Mouse (Mus musculus): ENCODE data around the gene Fcgr3. TPM values are rescaled to one million over a fixed set of nuclear protein-coding genes. Genes with fewer than 3 reads are reported as not detected.

Fcgr3 gene
- polyA plus RNA-seq, 1 experiment from 2014 or later = 7.2 TPM

GRCm38 (mm10) chr1:171031752-171032151 lies 33.0 kb downstream of the Fcgr3 start:
- H3K4me3 ChIP-seq = no peak overlapping the region
- 85% methylated on average over 3 of the region's 3 CpGs for WGBS
- no peak overlapping the region for H3K9ac ChIP-seq
- H3K4me1 ChIP-seq = peaks cover 19% of the 10 kb centered on the region; the same call in 1 of the 2 replicates
- H3K4me2 ChIP-seq (replicated peaks) = no peak overlapping the region
- no peaks in the 10 kb centered on the region for H3K36me3 ChIP-seq
- ATAC-seq (ENCODE audit: low FRiP score) = no peak
- H3K27me3 ChIP-seq = peaks cover 49% of the 10 kb centered on the region
- no peaks in the 10 kb centered on the region for H3K9me3 ChIP-seq (replicated peaks)
- no peak overlapping the region for H3K27ac ChIP-seq

GRCm38 (mm10) chr1:171019311-171019950 lies 45.3 kb downstream of the Fcgr3 start:
- WGBS = 77% methylated on average over 7 of the region's 7 CpGs
- Histone ChIP-seq H3K9ac (no peak overlapping the region), H3K27me3 (no peaks in the 10 kb centered on the region)

GRCm38 (mm10) chr1:171018737-171019136 lies 46.0 kb downstream of the Fcgr3 start, which contains the start of gene Fcgr4:
TSS of gene Fcgr4 (plus strand) at chr1:171018920.
- H3K27ac ChIP-seq = no peak within 1 kb of the TSS
- H3K4me1 ChIP-seq = no peaks in the 10 kb centered on the region
- no peak within 1 kb of the TSS for H3K4me3 ChIP-seq
- ATAC-seq (ENCODE audit: low FRiP score) = no peak
- H3K4me2 ChIP-seq (replicated peaks) = no peak within 1 kb of the TSS
- H3K36me3 ChIP-seq = no peaks in the 10 kb centered on the region
- no peaks in the 10 kb centered on the region for H3K27me3 ChIP-seq
- H3K9me3 ChIP-seq (replicated peaks) = no peaks in the 10 kb centered on the region
- H3K9ac ChIP-seq = no peak within 1 kb of the TSS
- WGBS = 79% methylated on average over 2 of the region's 2 CpGs

More at GRCm38 (mm10) chr1:171019311-171019950, 45.3 kb downstream of the Fcgr3 start:
- Histone ChIP-seq H3K4me2 (replicated peaks) (no peak overlapping the region), H3K36me3 (no peaks in the 10 kb centered on the region), H3K9me3 (replicated peaks) (no peaks in the 10 kb centered on the region), H3K4me1 (no peaks in the 10 kb centered on the region), H3K4me3 (no peak overlapping the region), H3K27ac (no peak overlapping the region)
- ATAC-seq (ENCODE audit: low FRiP score) = no peak

- Histone ChIP-seq H3K36me3 (no peaks in the 10 kb centered on the region), H3K9me3 (replicated peaks) (no peaks in the 10 kb centered on the region), H3K27ac (no peak overlapping the region), H3K4me3 (no peak overlapping the region), H3K27me3 (no peaks in the 10 kb centered on the region), H3K9ac (no peak overlapping the region), H3K4me2 (replicated peaks) (no peak overlapping the region), H3K4me1 (no peaks in the 10 kb centered on the region)
- WGBS = 54% methylated on average over 6 of the region's 6 CpGs
- ATAC-seq (ENCODE audit: low FRiP score) = no peak
Observed at GRCm38 (mm10) chr1:171017468-171018158, 47.1 kb downstream of the Fcgr3 start.

GRCm38 (mm10) chr1:171016676-171017356 lies 47.9 kb downstream of the Fcgr3 start:
- Histone ChIP-seq H3K4me1 (no peaks in the 10 kb centered on the region), H3K36me3 (no peaks in the 10 kb centered on the region), H3K4me3 (no peak overlapping the region), H3K9me3 (replicated peaks) (no peaks in the 10 kb centered on the region), H3K9ac (no peak overlapping the region), H3K4me2 (replicated peaks) (no peak overlapping the region), H3K27me3 (no peaks in the 10 kb centered on the region), H3K27ac (no peak overlapping the region)
- 93% methylated on average over 6 of the region's 6 CpGs for WGBS
- no peak for ATAC-seq (ENCODE audit: low FRiP score)

- H3K9ac ChIP-seq = no peak overlapping the region
- H3K9me3 ChIP-seq (replicated peaks) = no peaks in the 10 kb centered on the region
- H3K36me3 ChIP-seq = no peaks in the 10 kb centered on the region
- H3K4me2 ChIP-seq (replicated peaks) = no peak overlapping the region
- no peak for ATAC-seq (ENCODE audit: low FRiP score)
- H3K4me1 ChIP-seq = no peaks in the 10 kb centered on the region
- no peak overlapping the region for H3K27ac ChIP-seq
- no peaks in the 10 kb centered on the region for H3K27me3 ChIP-seq
- 82% methylated on average over 4 of the region's 4 CpGs for WGBS
- H3K4me3 ChIP-seq = no peak overlapping the region
Observed at GRCm38 (mm10) chr1:171011733-171012132, 53.0 kb downstream of the Fcgr3 start.

- Histone ChIP-seq H3K27me3 (no peaks in the 10 kb centered on the region), H3K4me2 (replicated peaks) (no peak overlapping the region), H3K4me3 (no peak overlapping the region), H3K9ac (no peak overlapping the region), H3K36me3 (no peaks in the 10 kb centered on the region), H3K9me3 (replicated peaks) (no peaks in the 10 kb centered on the region), H3K27ac (no peak overlapping the region), H3K4me1 (no peaks in the 10 kb centered on the region)
- WGBS = 87% methylated on average over 2 of the region's 2 CpGs
- no peak for ATAC-seq (ENCODE audit: low FRiP score)
Observed at GRCm38 (mm10) chr1:171006905-171007304, 57.8 kb downstream of the Fcgr3 start.

- ATAC-seq (ENCODE audit: low FRiP score) = no peak
- Histone ChIP-seq H3K27me3 (no peaks in the 10 kb centered on the region; the same call in 1 of the 2 replicates), H3K4me3 (no peak overlapping the region), H3K36me3 (no peaks in the 10 kb centered on the region), H3K4me2 (replicated peaks) (no peak overlapping the region), H3K9ac (no peak overlapping the region), H3K27ac (no peak overlapping the region), H3K4me1 (no peaks in the 10 kb centered on the region), H3K9me3 (replicated peaks) (no peaks in the 10 kb centered on the region)
- WGBS = 92% methylated on average over 4 of the region's 4 CpGs
Observed at GRCm38 (mm10) chr1:171006335-171006734, 58.4 kb downstream of the Fcgr3 start.

- no peak for ATAC-seq (ENCODE audit: low FRiP score)
- Histone ChIP-seq H3K27me3 (no peaks in the 10 kb centered on the region; the same call in 1 of the 2 replicates), H3K27ac (no peak overlapping the region)
Observed at GRCm38 (mm10) chr1:171005586-171005985, 59.1 kb downstream of the Fcgr3 start.

GRCm38 (mm10) chr1:171005081-171005480 lies 59.7 kb downstream of the Fcgr3 start:
- Histone ChIP-seq H3K9me3 (replicated peaks) (no peaks in the 10 kb centered on the region), H3K27ac (no peak overlapping the region), H3K4me2 (replicated peaks) (no peak overlapping the region), H3K4me3 (no peak overlapping the region), H3K9ac (no peak overlapping the region), H3K27me3 (no peaks in the 10 kb centered on the region; the same call in 1 of the 2 replicates), H3K4me1 (no peaks in the 10 kb centered on the region), H3K36me3 (no peaks in the 10 kb centered on the region)
- ATAC-seq (ENCODE audit: low FRiP score) = no peak
- WGBS = 71% methylated on average over 6 of the region's 6 CpGs

More at GRCm38 (mm10) chr1:171005586-171005985, 59.1 kb downstream of the Fcgr3 start:
- Histone ChIP-seq H3K4me3 (no peak overlapping the region), H3K9ac (no peak overlapping the region), H3K36me3 (no peaks in the 10 kb centered on the region), H3K4me2 (replicated peaks) (no peak overlapping the region), H3K9me3 (replicated peaks) (no peaks in the 10 kb centered on the region), H3K4me1 (no peaks in the 10 kb centered on the region)

Data from hindbrain, embryonic 12.5 days (tissue).